20 mouse cellular contexts compared by ENCODE assay signal in the genomic region with DNA sequence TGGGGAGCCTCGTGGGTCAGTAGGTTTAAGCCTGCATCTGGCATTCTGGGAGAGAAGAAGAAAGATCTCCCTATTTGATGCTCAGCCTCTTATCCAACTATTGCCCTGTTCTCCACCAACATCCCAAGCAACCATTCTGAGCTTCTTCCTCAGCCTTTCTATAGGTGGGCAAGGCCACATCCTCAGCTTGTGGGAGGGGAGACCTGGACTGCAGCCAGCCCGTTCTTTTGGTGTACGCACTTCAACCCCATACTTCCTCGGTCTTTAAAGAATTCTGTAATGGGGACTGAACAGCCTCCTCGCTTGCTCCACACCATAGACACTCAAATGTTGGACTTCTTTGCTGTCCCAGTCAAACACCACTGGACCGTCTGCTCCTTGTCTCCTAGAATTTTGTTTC. TPM values are rescaled to one million over a fixed set of nuclear protein-coding genes. Genes with fewer than 3 reads are reported as not detected.
DNase-seq lines count a peak whose midpoint lies in the region; ATAC-seq lines count a peak whose summit lies in the region.
"Had no signal": no experiment of that assay in that cellular context is flagged by ENCODE, and none has a peak within 500 bp of the region (broad histone marks: within the 10 kb centered on the region; RNA-seq: fewer than 3 reads in every experiment).

No protein-coding gene starts in this region.

- H3K36me3 ChIP-seq in heart, embryonic 14.5 days (ENCODE audit: control insufficient read depth, insufficient read depth, low read length) = no peaks in the 10 kb centered on the region
- H3K36me3 ChIP-seq in kidney, embryonic 15.5 days = no peaks in the 10 kb centered on the region
- H3K36me3 ChIP-seq: embryonic facial prominence, embryonic 10.5 days; midbrain, embryonic 15.5 days had no signal

- H3K27ac ChIP-seq in heart, embryonic 14.5 days (replicated peaks in 1 of 2; ENCODE audit: control insufficient read depth in 1 of 2, insufficient read depth in 1 of 2, low read depth in 2 of 2, low read length in 2 of 2) = peak overlapping the region; percentile 58 to 69; a peak in 3 of 4 replicates
- peak overlapping the region; percentile 70 for H3K27ac ChIP-seq in kidney, embryonic 15.5 days
- H3K27ac ChIP-seq: embryonic facial prominence, embryonic 10.5 days; hindbrain, embryonic 14.5 days; left cerebral cortex, adult 2 months had no signal

- H3K4me2 ChIP-seq in heart, embryonic 14.5 days (ENCODE audit: low read length) = no peak overlapping the region
- no peak overlapping the region for H3K4me2 ChIP-seq in kidney, embryonic 15.5 days
- H3K4me2 ChIP-seq: hindbrain, embryonic 14.5 days; midbrain, embryonic 15.5 days had no signal

- no peaks in the 10 kb centered on the region for H3K27me3 ChIP-seq in heart, embryonic 14.5 days (ENCODE audit: control insufficient read depth, insufficient read depth, low read length)
- no peaks in the 10 kb centered on the region for H3K27me3 ChIP-seq in kidney, embryonic 15.5 days
- H3K27me3 ChIP-seq: midbrain, embryonic 15.5 days had no signal

- 55% methylated on average over 6 of the region's 6 CpGs for WGBS in heart, embryonic 14.5 days
- 77% methylated on average over 6 of the region's 6 CpGs for WGBS in kidney, embryonic 15.5 days

- H3K9ac ChIP-seq in heart, embryonic 14.5 days (ENCODE audit: low read length) = no peak overlapping the region
- no peak overlapping the region for H3K9ac ChIP-seq in kidney, embryonic 15.5 days
- H3K9ac ChIP-seq: hindbrain, embryonic 14.5 days; midbrain, embryonic 15.5 days had no signal

- ATAC-seq in heart, embryonic 14.5 days (ENCODE audit: insufficient number of reproducible peaks, insufficient read depth, low FRiP score, low read depth) = no peak
- no peak for ATAC-seq in kidney, embryonic 15.5 days (replicated peaks; ENCODE audit: low FRiP score)
- ATAC-seq: intestine, embryonic 16.5 days; midbrain, embryonic 15.5 days had no signal

- no peaks in the 10 kb centered on the region for H3K9me3 ChIP-seq in heart, embryonic 14.5 days (ENCODE audit: control insufficient read depth, low read length)
- H3K9me3 ChIP-seq in kidney, embryonic 15.5 days (replicated peaks) = no peaks in the 10 kb centered on the region
- H3K9me3 ChIP-seq: embryonic facial prominence, embryonic 10.5 days; midbrain, embryonic 15.5 days had no signal

- H3K4me1 ChIP-seq in heart, embryonic 14.5 days (ENCODE audit: control insufficient read depth in 2 of 2, insufficient read depth in 2 of 2, low read length in 2 of 2) = 0 out of 4 replicates have a peak, but pooled peaks cover 0 to 2% of the 10 kb centered on the region in 2 experiments
- H3K4me1 ChIP-seq in kidney, embryonic 15.5 days = peaks cover 5% of the 10 kb centered on the region; the same call in 1 of the 2 replicates
- H3K4me1 ChIP-seq: embryonic facial prominence, embryonic 10.5 days had no signal

- DNase-seq in heart, postnatal 4 days = no peak
- no peak for DNase-seq in kidney, adult 8-10 months
- DNase-seq in thymus, postnatal 14 days = peak; percentile 41
- no peak for DNase-seq in thymus, postnatal 4 days
- no peak for DNase-seq in lung, postnatal 10 days
- DNase-seq: adrenal gland, postnatal 10 days; B cell, adult 2 months; cerebellum, adult 9-10 months; layer of hippocampus, adult 9-11 months; left cerebral cortex, postnatal 4 days; liver; lung, adult 18-20 months; lung, postnatal 36 days had no signal

- H3K4me3 ChIP-seq in heart, embryonic 14.5 days (ENCODE audit: control insufficient read depth in 1 of 2, insufficient read depth in 1 of 2, low read depth in 1 of 2, low read length in 2 of 2) = no peak overlapping the region
- no peak overlapping the region for H3K4me3 ChIP-seq in kidney, embryonic 15.5 days (replicated peaks)
- H3K4me3 ChIP-seq: embryonic facial prominence, embryonic 10.5 days; left cerebral cortex, adult 2 months; midbrain, embryonic 15.5 days had no signal

RNA-seq across cellular contexts. Expression of gene St8sia1, which starts 31.7 kb away (rescaled TPM):
- polyA plus RNA-seq in heart, embryonic 14.5 days (2014; fragmentation: Nextera tagmentation; extraction: Ambion mirVana) = 0.82 and 1.1 TPM in 2 replicates
- total RNA-seq in heart, postnatal 4 days (2021) = 1 to 10 TPM; 1.5 to 2.0 TPM
- polyA plus RNA-seq in kidney, embryonic 15.5 days (2015; fragmentation: Nextera tagmentation; extraction: Ambion mirVana) = 3.0 and 3.1 TPM in 2 replicates
